17 mouse cellular contexts compared by ENCODE assay signal in genomic region chr4:33066223-33066960, GRCm38 (mm10). TPM values are rescaled to one million over a fixed set of nuclear protein-coding genes. Genes with fewer than 3 reads are reported as not detected.
A peak's percentile ranks its signal among the peaks of the same experiment; 100 is the strongest.
DNase-seq lines count a peak whose midpoint lies in the region; ATAC-seq and TF ChIP-seq lines count a peak whose summit lies in the region.
"Had no signal": no experiment of that assay in that cellular context is flagged by ENCODE, and none has a peak within 500 bp of the region (broad histone marks: within the 10 kb centered on the region; RNA-seq: fewer than 3 reads in every experiment).

No protein-coding gene starts in this region.

- peak; percentile 38 for ATAC-seq in heart, embryonic 12.5 days (ENCODE audit: insufficient number of reproducible peaks, low FRiP score)
- peak; percentile 49; the same call in 1 of the 2 replicates for ATAC-seq in lung, postnatal 0 days
- no peak for ATAC-seq in intestine, embryonic 16.5 days
- no peak for ATAC-seq in stomach, embryonic 14.5 days (ENCODE audit: insufficient number of reproducible peaks, insufficient read depth, low FRiP score, low read depth)

- intact Hi-C loops in heart, postnatal 10 days (cut with DNase I) = no loop called here
- intact Hi-C loops in gastrocnemius, postnatal 14 days (cut with DNase I; ENCODE audit: low total_unique reads) = no loop called here

- no peaks in the 10 kb centered on the region for H3K36me3 ChIP-seq in heart, embryonic 12.5 days
- no peaks in the 10 kb centered on the region for H3K36me3 ChIP-seq in lung, postnatal 0 days (ENCODE audit: insufficient read depth, low read length)
- no peaks in the 10 kb centered on the region for H3K36me3 ChIP-seq in intestine, embryonic 16.5 days (ENCODE audit: control insufficient read depth, insufficient read depth, low read length)
- H3K36me3 ChIP-seq in stomach, embryonic 14.5 days (ENCODE audit: control insufficient read depth, insufficient read depth, low read length) = no peaks in the 10 kb centered on the region
- H3K36me3 ChIP-seq: hindbrain, embryonic 12.5 days; liver, embryonic 15.5 days; midbrain, embryonic 12.5 days; neural tube, embryonic 15.5 days had no signal

- no peak for DNase-seq in heart, postnatal 10 days
- peak; percentile 36 for DNase-seq in lung, postnatal 0 days (ENCODE audit: low spot score)
- no peak for DNase-seq in lung, postnatal 14 days
- DNase-seq in adrenal gland, postnatal 14 days = no peak
- DNase-seq in gastrocnemius, postnatal 14 days = no peak
- DNase-seq: cerebellum, adult 18-20 months; kidney, adult 9 months; right cerebral cortex, postnatal 14 days; thymus, postnatal 4 days had no signal

- no peak for TF ChIP-seq EP300 in lung, postnatal 0 days (IDR thresholded peaks at IDR 0.05)

- no peak overlapping the region for H3K27ac ChIP-seq in heart, embryonic 12.5 days (ENCODE audit: poor library complexity, severe bottlenecking)
- no peak overlapping the region for H3K27ac ChIP-seq in lung, postnatal 0 days (ENCODE audit: low read length)
- H3K27ac ChIP-seq in intestine, embryonic 16.5 days (ENCODE audit: low read length) = no peak overlapping the region
- H3K27ac ChIP-seq in stomach, embryonic 14.5 days (ENCODE audit: low read length) = 0 out of 2 replicates have a peak overlapping the region, but pooled peaks have one; percentile 6
- H3K27ac ChIP-seq: hindbrain, embryonic 12.5 days; layer of hippocampus, adult 2 months; liver, embryonic 15.5 days; midbrain, embryonic 12.5 days; neural tube, embryonic 15.5 days had no signal

- H3K27me3 ChIP-seq in heart, embryonic 12.5 days (replicated peaks) = no peaks in the 10 kb centered on the region; the same call in 1 of the 2 replicates
- no peaks in the 10 kb centered on the region for H3K27me3 ChIP-seq in lung, postnatal 0 days (replicated peaks; ENCODE audit: insufficient read depth, low read length)
- H3K27me3 ChIP-seq in intestine, embryonic 16.5 days (replicated peaks; ENCODE audit: control insufficient read depth, insufficient read depth, low read length) = no peaks in the 10 kb centered on the region
- H3K27me3 ChIP-seq in stomach, embryonic 14.5 days (ENCODE audit: control insufficient read depth, insufficient read depth, low read length) = no peaks in the 10 kb centered on the region
- H3K27me3 ChIP-seq: hindbrain, embryonic 12.5 days; liver, embryonic 15.5 days; midbrain, embryonic 12.5 days; neural tube, embryonic 15.5 days had no signal

- WGBS in heart, embryonic 12.5 days = 19% methylated on average over 14 of the region's 14 CpGs
- 38% methylated on average over 14 of the region's 14 CpGs for WGBS in lung, postnatal 0 days
- WGBS in intestine, embryonic 16.5 days = 36% methylated on average over 14 of the region's 14 CpGs
- WGBS in stomach, embryonic 14.5 days = 38% methylated on average over 14 of the region's 14 CpGs

- TF ChIP-seq CTCF in lung, postnatal 0 days (IDR thresholded peaks at IDR 0.05) = no peak

- H3K9ac ChIP-seq in heart, embryonic 12.5 days = 0 out of 2 replicates have a peak overlapping the region, but pooled peaks have one; percentile 32
- H3K9ac ChIP-seq in lung, postnatal 0 days (replicated peaks; ENCODE audit: low read depth) = no peak overlapping the region
- H3K9ac ChIP-seq in intestine, embryonic 16.5 days (ENCODE audit: low read depth, low read length) = no peak overlapping the region
- no peak overlapping the region; the same call in 1 of the 2 replicates for H3K9ac ChIP-seq in stomach, embryonic 14.5 days (replicated peaks; ENCODE audit: low read depth, low read length)
- H3K9ac ChIP-seq: hindbrain, embryonic 12.5 days; liver, embryonic 15.5 days; midbrain, embryonic 12.5 days; neural tube, embryonic 15.5 days had no signal

- H3K9me3 ChIP-seq in heart, embryonic 12.5 days (replicated peaks) = no peaks in the 10 kb centered on the region
- H3K9me3 ChIP-seq in lung, postnatal 0 days (ENCODE audit: low read length) = no peaks in the 10 kb centered on the region
- H3K9me3 ChIP-seq in intestine, embryonic 16.5 days (ENCODE audit: control insufficient read depth, low read length) = no peaks in the 10 kb centered on the region
- no peaks in the 10 kb centered on the region for H3K9me3 ChIP-seq in stomach, embryonic 14.5 days (ENCODE audit: control insufficient read depth, low read depth, low read length)
- H3K9me3 ChIP-seq: hindbrain, embryonic 12.5 days; liver, embryonic 15.5 days; midbrain, embryonic 12.5 days; neural tube, embryonic 15.5 days had no signal

- H3K4me3 ChIP-seq in heart, embryonic 12.5 days = peak overlapping the region; percentile 23
- H3K4me3 ChIP-seq in lung, postnatal 0 days (ENCODE audit: low read depth, low read length) = no peak overlapping the region
- no peak overlapping the region; the same call in 1 of the 2 replicates for H3K4me3 ChIP-seq in intestine, embryonic 16.5 days (ENCODE audit: low read length)
- no peak overlapping the region for H3K4me3 ChIP-seq in stomach, embryonic 14.5 days (ENCODE audit: low read depth, low read length)
- H3K4me3 ChIP-seq: hindbrain, embryonic 12.5 days; layer of hippocampus, adult 2 months; liver, embryonic 15.5 days; midbrain, embryonic 12.5 days; neural tube, embryonic 15.5 days had no signal

- peak overlapping the region; percentile 63 for H3K4me2 ChIP-seq in heart, embryonic 12.5 days
- H3K4me2 ChIP-seq in lung, postnatal 0 days (replicated peaks; ENCODE audit: low read depth, low read length) = peak overlapping the region; percentile 17; the same call in 1 of the 2 replicates
- peak overlapping the region; percentile 13; the same call in 1 of the 2 replicates for H3K4me2 ChIP-seq in intestine, embryonic 16.5 days (ENCODE audit: low read depth, low read length)
- peak overlapping the region; percentile 23; the same call in 1 of the 2 replicates for H3K4me2 ChIP-seq in stomach, embryonic 14.5 days (replicated peaks; ENCODE audit: low read depth, low read length)
- H3K4me2 ChIP-seq: hindbrain, embryonic 12.5 days; liver, embryonic 15.5 days; midbrain, embryonic 12.5 days; neural tube, embryonic 15.5 days had no signal

- peaks cover 12% of the 10 kb centered on the region for H3K4me1 ChIP-seq in heart, embryonic 12.5 days (replicated peaks)
- no peaks in the 10 kb centered on the region for H3K4me1 ChIP-seq in lung, postnatal 0 days (ENCODE audit: insufficient read depth, low read depth, low read length)
- H3K4me1 ChIP-seq in intestine, embryonic 16.5 days (ENCODE audit: control insufficient read depth, insufficient read depth, low read length) = no peaks in the 10 kb centered on the region
- no peaks in the 10 kb centered on the region for H3K4me1 ChIP-seq in stomach, embryonic 14.5 days (ENCODE audit: control insufficient read depth, insufficient read depth, low read length)
- H3K4me1 ChIP-seq: hindbrain, embryonic 12.5 days; neural tube, embryonic 15.5 days had no signal

RNA-seq across cellular contexts. Expression of gene Gabrr2, which starts 3.6 kb away (rescaled TPM):
- 0.28 TPM in 1 of 2 replicates, not detected in the other for polyA plus RNA-seq in heart, embryonic 12.5 days (2016; fragmentation: Nextera tagmentation; extraction: Ambion mirVana)
- under 1 TPM in 1 of 2 experiments, not detected in 1; 0.41 TPM for total RNA-seq in heart, postnatal 10 days (2021)
- polyA plus RNA-seq in lung, postnatal 0 days (2015; fragmentation: Nextera tagmentation; extraction: Ambion mirVana) = 0.14 and 0.27 TPM in 2 replicates
- polyA plus RNA-seq in intestine, embryonic 16.5 days (2015; fragmentation: Nextera tagmentation; extraction: Ambion mirVana) = 0.10 and 0.24 TPM in 2 replicates
- 0.25 and 0.41 TPM in 2 replicates for polyA plus RNA-seq in stomach, embryonic 14.5 days (2014; fragmentation: Nextera tagmentation; extraction: Ambion mirVana)
- 0.41 and 0.60 TPM in 2 replicates for total RNA-seq in adrenal gland, postnatal 14 days (2021)
- 10 to 100 TPM; 19.2 to 51.0 TPM for total RNA-seq in gastrocnemius, postnatal 14 days (2021)
- polyA plus RNA-seq: liver, embryonic 15.5 days had no signal

RNA-seq across cellular contexts. Expression of gene Ube2j1, which starts 35.2 kb away (rescaled TPM):
- polyA plus RNA-seq in heart, embryonic 12.5 days (2016; fragmentation: Nextera tagmentation; extraction: Ambion mirVana) = 30.6 and 35.5 TPM in 2 replicates
- 10 to 100 TPM; 48.2 to 57.3 TPM for total RNA-seq in heart, postnatal 10 days (2021)
- 36.4 and 36.8 TPM in 2 replicates for polyA plus RNA-seq in lung, postnatal 0 days (2015; fragmentation: Nextera tagmentation; extraction: Ambion mirVana)
- 43.0 and 44.9 TPM in 2 replicates for polyA plus RNA-seq in intestine, embryonic 16.5 days (2015; fragmentation: Nextera tagmentation; extraction: Ambion mirVana)
- polyA plus RNA-seq in stomach, embryonic 14.5 days (2014; fragmentation: Nextera tagmentation; extraction: Ambion mirVana) = 38.2 and 45.5 TPM in 2 replicates
- total RNA-seq in adrenal gland, postnatal 14 days (2021) = 80.8 and 82.9 TPM in 2 replicates
- 10 to 100 TPM; 51.1 to 56.2 TPM for total RNA-seq in gastrocnemius, postnatal 14 days (2021)

Comparison
In these comparisons a context has a peak if more than half of its experiments do, and no peak if none do; other contexts are left out.
1. ATAC-seq: peak in heart, embryonic 12.5 days (single experiment) and lung, postnatal 0 days (single experiment); none in intestine, embryonic 16.5 days (single experiment) and stomach, embryonic 14.5 days (single experiment).
2. H3K4me2 ChIP-seq: peak in every context shown above with its lines; median percentile 63 in heart, embryonic 12.5 days; 23 in stomach, embryonic 14.5 days; 17 in lung, postnatal 0 days; 13 in intestine, embryonic 16.5 days.